Mouse (Mus musculus): ENCODE results near the gene Cdiptos. TPM values are rescaled to one million over a fixed set of nuclear protein-coding genes. Genes with fewer than 3 reads are reported as not detected.

Cdiptos gene
- polyA plus RNA-seq, 1 experiment from 2014 or later: 1.6 TPM

DNA sequence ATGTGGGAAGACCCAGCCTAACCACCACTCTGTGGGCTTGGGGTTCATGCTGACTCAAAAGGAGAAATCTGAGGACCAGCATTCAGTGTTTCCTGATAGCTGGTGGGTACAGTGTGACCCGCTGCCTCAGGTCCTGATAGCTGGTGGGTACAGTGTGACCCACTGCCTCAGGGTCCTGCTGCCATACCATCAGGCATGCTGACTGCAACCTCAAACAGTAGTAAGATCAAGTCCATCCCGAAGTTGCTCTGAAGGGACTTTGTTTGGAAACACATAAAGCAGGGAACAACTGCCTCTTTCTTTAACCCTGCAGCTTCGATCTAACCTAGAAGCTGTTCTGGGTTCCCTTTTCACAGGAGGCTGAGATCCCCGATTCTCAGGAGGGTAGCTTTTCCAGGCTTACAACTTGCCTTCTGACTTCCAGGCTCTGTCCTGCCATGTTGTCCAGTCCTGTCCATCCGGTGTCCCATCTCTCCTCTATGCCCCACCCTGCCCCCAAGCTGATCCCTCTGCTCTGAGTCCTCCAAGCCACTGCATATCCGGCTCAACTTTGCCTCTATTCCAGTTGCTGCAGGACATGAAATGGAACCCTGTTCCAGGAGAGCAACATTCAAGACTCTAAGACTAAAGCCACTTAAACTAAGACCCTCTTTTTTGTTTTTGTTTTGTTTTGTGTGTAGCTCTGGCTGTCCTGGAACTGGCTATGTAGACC lies 31.6 kb upstream of the Cdiptos start:
- H3K4me1 ChIP-seq (ENCODE audit: insufficient read depth, low read length): peaks cover 16% of the 10 kb centered on the region
- H3K4me2 ChIP-seq (replicated peaks; ENCODE audit: low read depth, low read length): no peak overlapping the region
- no peaks in the 10 kb centered on the region for H3K27me3 ChIP-seq (ENCODE audit: insufficient read depth, low read length)
- 88% methylated on average over 6 of the region's 6 CpGs for WGBS
- no peak overlapping the region for H3K4me3 ChIP-seq (ENCODE audit: low read length)
- no peaks in the 10 kb centered on the region for H3K9me3 ChIP-seq (ENCODE audit: low read length)
- peaks cover 1% of the 10 kb centered on the region; the same call in 1 of the 2 replicates for H3K36me3 ChIP-seq (ENCODE audit: insufficient read depth, low read length)
- no peak overlapping the region for H3K9ac ChIP-seq (replicated peaks; ENCODE audit: low read length)
- no peak overlapping the region for H3K27ac ChIP-seq (ENCODE audit: low read length)
- ATAC-seq (ENCODE audit: low FRiP score, low TSS enrichment): no peak

DNA sequence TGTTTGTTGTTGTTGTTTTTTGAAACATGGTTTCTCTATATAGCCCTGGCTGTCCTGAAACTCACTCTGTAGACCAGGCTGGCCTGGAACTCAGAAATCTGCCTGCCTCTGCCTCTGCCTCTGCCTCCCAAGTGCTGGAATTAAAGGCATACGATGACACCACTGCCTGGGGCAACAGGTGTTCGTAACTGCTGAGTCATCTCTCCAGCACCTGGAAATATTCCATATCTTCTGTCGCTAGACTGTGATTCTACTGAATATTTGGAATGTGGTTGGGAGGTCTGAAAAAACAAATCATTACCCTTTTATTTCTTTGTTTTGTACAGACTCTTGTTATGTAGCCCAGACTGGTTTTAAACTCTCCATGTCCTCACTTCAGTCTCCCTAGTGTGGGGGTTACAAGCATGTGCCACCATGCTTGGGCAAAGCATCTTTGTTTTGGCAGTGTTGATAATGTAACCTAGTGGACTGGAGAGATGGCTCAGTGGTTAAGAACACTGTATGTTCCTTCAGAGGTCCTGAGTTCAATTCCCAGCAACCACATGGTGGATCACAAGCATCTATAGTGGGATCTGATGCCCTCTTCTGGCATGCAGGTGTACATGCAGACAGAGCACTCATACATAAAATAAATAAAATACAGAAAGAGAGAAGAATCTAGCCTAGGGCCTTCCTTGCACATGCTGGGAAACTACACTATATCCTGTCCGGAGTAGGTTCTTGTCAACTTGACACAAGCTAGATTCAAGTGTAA lies 28.4 kb upstream of the Cdiptos start:
- Histone ChIP-seq H3K27me3 (ENCODE audit: insufficient read depth, low read length) (no peaks in the 10 kb centered on the region), H3K9ac (replicated peaks; ENCODE audit: low read length) (no peak overlapping the region), H3K27ac (ENCODE audit: low read length) (no peak overlapping the region), H3K4me3 (ENCODE audit: low read length) (no peak overlapping the region), H3K4me2 (replicated peaks; ENCODE audit: low read depth, low read length) (no peak overlapping the region), H3K9me3 (ENCODE audit: low read length) (no peaks in the 10 kb centered on the region), H3K36me3 (ENCODE audit: insufficient read depth, low read length) (no peaks in the 10 kb centered on the region), H3K4me1 (ENCODE audit: insufficient read depth, low read length) (peaks cover 12% of the 10 kb centered on the region)
- no peak for ATAC-seq (ENCODE audit: low FRiP score, low TSS enrichment)
- 79% methylated on average over 4 of the region's 4 CpGs for WGBS

DNA sequence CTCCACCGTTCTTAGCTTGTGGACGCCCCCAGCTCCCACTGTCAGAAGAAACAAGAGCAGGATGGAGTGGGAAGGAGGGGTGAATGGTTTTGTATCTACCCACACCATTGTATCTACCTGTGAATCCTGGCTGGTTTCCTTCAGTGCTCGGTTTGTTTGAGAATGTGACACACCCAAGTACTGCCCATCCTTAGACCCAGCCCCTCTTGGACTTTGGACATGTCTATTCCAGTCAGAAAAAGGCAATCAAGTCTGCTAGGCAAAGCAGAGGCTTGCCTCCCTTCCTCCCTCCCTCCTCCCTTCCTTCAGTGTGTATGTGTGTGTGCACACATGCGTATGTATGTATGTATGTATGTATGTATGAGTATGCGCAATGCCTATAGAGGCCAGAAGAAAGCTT lies 27.7 kb upstream of the Cdiptos start:
- Histone ChIP-seq H3K36me3 (ENCODE audit: insufficient read depth, low read length) (no peaks in the 10 kb centered on the region), H3K4me1 (ENCODE audit: insufficient read depth, low read length) (peaks cover 5% of the 10 kb centered on the region), H3K9me3 (ENCODE audit: low read length) (no peaks in the 10 kb centered on the region), H3K4me2 (replicated peaks; ENCODE audit: low read depth, low read length) (no peak overlapping the region), H3K27me3 (ENCODE audit: insufficient read depth, low read length) (no peaks in the 10 kb centered on the region), H3K27ac (ENCODE audit: low read length) (no peak overlapping the region), H3K9ac (replicated peaks; ENCODE audit: low read length) (no peak overlapping the region), H3K4me3 (ENCODE audit: low read length) (no peak overlapping the region)
- 85% methylated on average over 5 of the region's 5 CpGs for WGBS
- no peak for ATAC-seq (ENCODE audit: low FRiP score, low TSS enrichment)

DNA sequence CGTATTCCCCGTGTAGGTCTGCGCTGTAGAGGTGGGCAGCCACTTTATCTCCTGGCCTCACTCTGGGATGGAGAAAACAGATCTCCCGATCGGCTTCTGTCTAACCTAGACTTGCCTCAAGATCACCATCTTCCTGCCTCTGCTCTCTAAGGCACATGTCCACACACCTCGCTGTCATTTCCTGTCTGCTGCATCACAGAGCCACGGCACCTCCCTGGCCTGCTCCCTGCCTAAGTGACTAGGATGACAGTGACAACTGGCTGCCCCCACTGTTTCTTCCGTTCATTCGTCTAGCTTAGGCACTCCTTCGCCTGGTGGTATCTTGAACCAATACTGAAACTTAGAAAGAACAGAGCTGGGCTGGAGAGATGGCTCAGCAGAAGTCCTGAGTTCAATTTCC lies 23.7 kb upstream of the Cdiptos start:
- Histone ChIP-seq H3K27ac (ENCODE audit: low read length) (no peak overlapping the region), H3K36me3 (ENCODE audit: insufficient read depth, low read length) (0 out of 2 replicates have a peak, but pooled peaks cover 7% of the 10 kb centered on the region), H3K9ac (replicated peaks; ENCODE audit: low read length) (no peak overlapping the region), H3K27me3 (ENCODE audit: insufficient read depth, low read length) (no peaks in the 10 kb centered on the region), H3K4me2 (replicated peaks; ENCODE audit: low read depth, low read length) (no peak overlapping the region), H3K4me1 (ENCODE audit: insufficient read depth, low read length) (no peaks in the 10 kb centered on the region), H3K9me3 (ENCODE audit: low read length) (no peaks in the 10 kb centered on the region), H3K4me3 (ENCODE audit: low read length) (no peak overlapping the region)
- ATAC-seq (ENCODE audit: low FRiP score, low TSS enrichment): no peak
- WGBS: 76% methylated on average over 10 of the region's 10 CpGs

DNA sequence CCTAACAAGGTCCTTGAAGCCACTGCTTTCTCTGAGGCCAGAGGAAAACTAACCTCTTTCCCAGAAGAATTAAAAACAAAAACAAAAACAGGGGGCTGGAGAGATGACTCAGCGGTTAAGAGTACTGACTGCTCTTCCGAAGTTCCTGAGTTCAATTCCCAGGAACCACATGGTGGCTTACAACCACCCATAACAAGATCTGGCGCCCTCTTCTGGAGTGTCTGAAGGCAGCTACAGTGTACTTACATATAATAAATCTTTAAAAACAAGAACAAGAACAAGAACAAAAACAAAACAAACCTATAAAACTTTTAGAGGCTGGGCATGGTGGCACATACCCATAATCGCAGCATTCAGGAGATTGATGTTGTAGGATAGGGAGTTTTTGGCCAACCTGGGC lies 20.6 kb upstream of the Cdiptos start:
- Histone ChIP-seq H3K4me3 (ENCODE audit: low read length) (no peak overlapping the region), H3K4me1 (ENCODE audit: insufficient read depth, low read length) (no peaks in the 10 kb centered on the region), H3K9ac (replicated peaks; ENCODE audit: low read length) (no peak overlapping the region), H3K4me2 (replicated peaks; ENCODE audit: low read depth, low read length) (no peak overlapping the region), H3K36me3 (ENCODE audit: insufficient read depth, low read length) (0 out of 2 replicates have a peak, but pooled peaks cover 7% of the 10 kb centered on the region), H3K27ac (ENCODE audit: low read length) (no peak overlapping the region), H3K9me3 (ENCODE audit: low read length) (no peaks in the 10 kb centered on the region), H3K27me3 (ENCODE audit: insufficient read depth, low read length) (no peaks in the 10 kb centered on the region)
- no peak for ATAC-seq (ENCODE audit: low FRiP score, low TSS enrichment)
- 80% methylated on average over 4 of the region's 4 CpGs for WGBS

DNA sequence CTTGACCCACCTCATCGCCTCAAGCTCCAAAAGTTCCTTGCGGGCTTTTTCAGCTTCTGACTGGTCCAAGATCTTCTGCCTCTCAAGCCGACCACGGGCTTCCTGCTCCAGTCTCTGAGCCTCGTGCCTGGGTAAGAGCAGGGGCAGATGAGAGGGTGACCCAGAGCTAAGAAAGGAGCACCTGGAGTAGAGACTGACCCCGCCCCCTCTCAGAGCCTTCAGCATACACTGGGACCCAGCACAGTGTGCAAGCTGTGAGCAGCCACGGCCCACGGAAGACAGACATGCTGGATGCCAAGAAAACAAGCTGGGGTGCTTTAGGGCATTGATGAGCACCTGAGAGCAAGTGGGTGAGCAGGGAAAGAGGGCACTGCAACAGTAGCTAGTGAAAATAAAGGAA lies 12.9 kb upstream of the Cdiptos start:
- H3K27ac ChIP-seq (ENCODE audit: low read length): no peak overlapping the region
- no peak overlapping the region for H3K9ac ChIP-seq (replicated peaks; ENCODE audit: low read length)
- H3K4me1 ChIP-seq (ENCODE audit: insufficient read depth, low read length): no peaks in the 10 kb centered on the region
- H3K9me3 ChIP-seq (ENCODE audit: low read length): no peaks in the 10 kb centered on the region
- no peak overlapping the region for H3K4me2 ChIP-seq (replicated peaks; ENCODE audit: low read depth, low read length)
- no peak overlapping the region for H3K4me3 ChIP-seq (ENCODE audit: low read length)
- H3K36me3 ChIP-seq (ENCODE audit: insufficient read depth, low read length): no peaks in the 10 kb centered on the region
- no peak for ATAC-seq (ENCODE audit: low FRiP score, low TSS enrichment)
- no peaks in the 10 kb centered on the region for H3K27me3 ChIP-seq (ENCODE audit: insufficient read depth, low read length)
- WGBS: 74% methylated on average over 8 of the region's 8 CpGs

DNA sequence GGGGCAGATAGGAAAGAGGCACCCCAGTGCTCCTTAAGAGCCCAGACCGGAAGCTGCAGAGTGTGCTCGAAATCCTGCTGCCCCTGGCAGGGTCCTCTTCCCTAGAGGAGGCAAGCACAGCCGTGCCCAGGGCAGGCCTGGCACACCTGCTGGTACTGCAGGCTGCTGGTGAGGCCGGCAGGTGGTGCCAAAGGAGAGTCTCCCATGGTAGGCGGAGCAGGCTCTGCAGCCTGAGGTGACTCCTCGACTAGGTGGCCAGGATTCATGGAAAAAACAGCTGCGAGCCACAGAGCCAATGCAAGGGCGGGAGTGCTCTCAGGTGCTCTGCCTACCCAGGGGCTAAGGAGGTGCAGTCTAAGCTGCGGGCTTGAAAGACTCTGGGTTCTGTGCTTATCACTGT lies 10.4 kb upstream of the Cdiptos start:
- peaks cover 2% of the 10 kb centered on the region; the same call in 1 of the 2 replicates for H3K36me3 ChIP-seq (ENCODE audit: insufficient read depth, low read length)

DNA sequence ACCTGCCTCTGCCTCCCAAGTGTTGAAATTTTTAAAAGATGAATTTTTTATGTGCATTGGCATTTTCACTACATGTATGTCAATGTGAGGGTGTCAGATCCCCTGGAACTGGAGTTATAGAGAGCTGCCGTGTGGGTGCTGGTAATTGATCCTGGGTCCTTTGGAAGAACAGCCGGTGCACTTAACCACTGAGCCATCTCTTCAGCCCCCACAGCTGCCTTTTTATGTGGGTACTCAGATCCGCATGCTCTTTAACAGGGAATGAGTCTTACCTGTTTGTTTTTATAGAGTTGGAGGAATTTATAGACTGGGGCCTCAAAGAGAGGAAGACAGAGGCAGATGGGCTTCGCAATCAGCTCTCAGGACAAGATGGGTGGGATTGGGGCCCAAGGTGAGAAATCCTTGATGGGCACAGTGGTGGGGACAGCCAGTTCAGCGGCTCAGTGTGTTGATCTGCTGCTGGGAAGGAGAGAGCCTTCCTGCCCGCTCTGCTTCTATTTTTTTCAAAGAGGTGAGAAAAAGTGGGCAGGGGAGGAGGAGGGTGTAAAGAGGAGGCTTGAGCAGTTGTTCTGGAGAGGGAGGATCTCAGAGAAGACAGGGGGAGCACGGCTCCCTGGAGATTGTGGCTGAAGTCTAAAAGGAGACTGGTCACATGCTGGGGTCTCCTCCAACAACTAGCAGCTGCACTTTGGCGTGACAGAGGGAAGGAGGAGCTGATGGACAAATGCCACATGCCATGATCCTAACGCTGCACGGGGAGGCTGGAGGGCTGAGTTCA lies 9.0 kb upstream of the Cdiptos start:
- Histone ChIP-seq H3K9me3 (ENCODE audit: low read length) (no peaks in the 10 kb centered on the region), H3K36me3 (ENCODE audit: insufficient read depth, low read length) (peaks cover 10% of the 10 kb centered on the region; the same call in 1 of the 2 replicates), H3K4me3 (ENCODE audit: low read length) (no peak overlapping the region), H3K27me3 (ENCODE audit: insufficient read depth, low read length) (no peaks in the 10 kb centered on the region), H3K27ac (ENCODE audit: low read length) (no peak overlapping the region), H3K9ac (replicated peaks; ENCODE audit: low read length) (no peak overlapping the region), H3K4me2 (replicated peaks; ENCODE audit: low read depth, low read length) (no peak overlapping the region), H3K4me1 (ENCODE audit: insufficient read depth, low read length) (no peaks in the 10 kb centered on the region)
- ATAC-seq (ENCODE audit: low FRiP score, low TSS enrichment): no peak
- 26% methylated on average over 10 of the region's 10 CpGs for WGBS

More for the DNA sequence above, 10.4 kb upstream of the Cdiptos start:
- Histone ChIP-seq H3K9ac (replicated peaks; ENCODE audit: low read length) (no peak overlapping the region), H3K27me3 (ENCODE audit: insufficient read depth, low read length) (no peaks in the 10 kb centered on the region), H3K27ac (ENCODE audit: low read length) (no peak overlapping the region), H3K9me3 (ENCODE audit: low read length) (no peaks in the 10 kb centered on the region), H3K4me3 (ENCODE audit: low read length) (no peak overlapping the region), H3K4me2 (replicated peaks; ENCODE audit: low read depth, low read length) (no peak overlapping the region), H3K4me1 (ENCODE audit: insufficient read depth, low read length) (no peaks in the 10 kb centered on the region)
- peak; percentile 62 for ATAC-seq (ENCODE audit: low FRiP score, low TSS enrichment)
- WGBS: 45% methylated on average over 9 of the region's 9 CpGs

DNA sequence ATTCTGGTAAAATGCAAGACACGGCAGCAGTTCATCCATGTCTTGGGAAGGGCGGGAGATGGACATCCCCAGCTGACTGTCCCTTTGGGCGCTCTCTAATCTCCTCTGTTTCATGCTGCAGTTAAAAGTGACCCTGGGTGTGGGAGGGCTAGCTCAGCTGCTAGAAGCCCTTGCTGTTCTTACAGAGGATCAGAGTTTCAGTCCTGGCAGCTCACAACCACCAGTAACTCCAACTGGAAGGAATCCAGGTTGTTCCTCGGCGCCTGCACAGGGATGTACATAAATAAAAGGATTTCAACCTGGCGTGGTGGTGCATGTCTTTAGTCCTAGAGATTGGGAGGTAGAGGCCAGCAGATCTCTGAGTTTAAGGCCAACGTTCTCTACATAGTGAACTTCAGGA lies 7.2 kb upstream of the Cdiptos start:
- no peaks in the 10 kb centered on the region for H3K27me3 ChIP-seq (ENCODE audit: insufficient read depth, low read length)
- no peaks in the 10 kb centered on the region for H3K4me1 ChIP-seq (ENCODE audit: insufficient read depth, low read length)
- ATAC-seq (ENCODE audit: low FRiP score, low TSS enrichment): no peak
- H3K4me2 ChIP-seq (replicated peaks; ENCODE audit: low read depth, low read length): no peak overlapping the region
- no peak overlapping the region for H3K4me3 ChIP-seq (ENCODE audit: low read length)
- 68% methylated on average over 7 of the region's 7 CpGs for WGBS
- H3K36me3 ChIP-seq (ENCODE audit: insufficient read depth, low read length): peaks cover 27% of the 10 kb centered on the region
- H3K27ac ChIP-seq (ENCODE audit: low read length): no peak overlapping the region
- H3K9ac ChIP-seq (replicated peaks; ENCODE audit: low read length): no peak overlapping the region
- no peaks in the 10 kb centered on the region for H3K9me3 ChIP-seq (ENCODE audit: low read length)

Measured in kidney, embryonic 16.5 days (tissue).